Mouse (Mus musculus): Measurements from ENCODE around the gene Ankrd36.
"Not testable (repeated sequence)": the region's sequence is repeated elsewhere in the genome, so short reads cannot be mapped to it uniquely, and the experiment has no call there.

DNA sequence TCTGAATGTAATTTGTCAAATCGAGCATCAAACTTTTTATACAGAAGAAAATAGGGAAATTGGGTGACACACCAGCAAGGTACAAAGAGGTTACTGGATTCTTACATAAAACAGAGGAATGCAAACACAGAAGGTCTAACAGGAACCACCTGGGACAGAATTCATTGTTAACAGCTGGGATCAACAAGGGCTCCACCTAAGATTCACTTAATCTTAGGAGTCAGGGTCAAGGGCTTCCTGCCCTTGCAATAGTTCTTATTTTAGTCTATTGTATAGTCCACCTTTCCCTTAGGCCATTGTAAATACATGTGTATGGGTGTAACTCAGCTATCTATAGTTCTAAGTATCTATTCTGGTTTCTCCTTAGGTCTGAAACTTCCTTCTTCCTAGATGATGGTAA, 24.8 kb upstream of the Ankrd36 start:
- TF ChIP-seq POLR2A (IDR thresholded peaks at IDR 0.05; ENCODE audit: borderline replicate concordance, extremely low read depth, insufficient read depth, insufficient read length, poor library complexity, severe bottlenecking); CTCF (IDR thresholded peaks at IDR 0.05; ENCODE audit: borderline replicate concordance, extremely low read depth, insufficient read depth, insufficient read length): not testable (repeated sequence)

All from brain, embryonic 14.5 days (tissue).